Mouse (Mus musculus) intestine, embryonic 15.5 days (tissue): ENCODE data around the gene Wwox. TPM values are rescaled to one million over a fixed set of nuclear protein-coding genes. Genes with fewer than 3 reads are reported as not detected.
A peak's percentile ranks its signal among the peaks of the same experiment; 100 is the strongest.

ENCODE experiments used
- ATAC-seq: fragments of 200-750 bp; cut with Nextera tagmentation; 2 replicates; pipeline ENCODE4 v1.8.0; 2017; ENCODE audit warnings: moderate TSS enrichment, moderate library complexity
- H3K27ac ChIP-seq: fragments of 300-500 bp; sonication (generic); 2 replicates; pipeline ENCODE4 v1.5.1; 2015; ENCODE audit warnings: mild to moderate bottlenecking, inconsistent platforms
- H3K27me3 ChIP-seq: fragments of 300-500 bp; sonication (generic); replicated peaks from 2 replicates; pipeline ENCODE4 v1.6.1; 2015; ENCODE audit warnings: inconsistent platforms
- H3K36me3 ChIP-seq: fragments of 300-500 bp; sonication (generic); 2 replicates; pipeline ENCODE4 v1.6.1; 2015; ENCODE audit warnings: inconsistent platforms
- H3K4me1 ChIP-seq: fragments of 300-500 bp; sonication (generic); replicated peaks from 2 replicates; pipeline ENCODE4 v1.6.1; 2015; ENCODE audit warnings: inconsistent platforms
- H3K4me2 ChIP-seq: fragments of 300-500 bp; sonication (generic); replicated peaks from 2 replicates; pipeline ENCODE4 v1.6.1; 2015; ENCODE audit warnings: mild to moderate bottlenecking, inconsistent platforms
- H3K4me3 ChIP-seq: fragments of 300-500 bp; sonication (generic); replicated peaks from 2 replicates; pipeline ENCODE4 v1.5.1; 2015; ENCODE audit warnings: inconsistent platforms
- H3K9ac ChIP-seq: fragments of 300-500 bp; sonication (generic); 2 replicates; pipeline ENCODE4 v1.6.1; 2015; ENCODE audit warnings: inconsistent platforms
- H3K9me3 ChIP-seq: fragments of 300-500 bp; sonication (generic); 2 replicates; pipeline ENCODE4 v1.6.1; 2016; ENCODE audit warnings: inconsistent platforms
- WGBS: fragments of 180-500 bp; shearing (Covaris S2); methylation state at CpG from one replicate; pipeline ENCODE4 v1.1.7; 2015; 5-methylcytosine and 5-hydroxymethylcytosine counted together
- polyA plus RNA-seq: library from polyadenylated mRNA; unstranded; fragments of >200 nt; fragmentation: Nextera tagmentation; extraction: Ambion mirVana; gene quantifications from 2 replicates; pipeline ENCODE4 v1.2.1, GENCODE M21; 2015

Wwox gene
- polyA plus RNA-seq, 1 experiment from 2014 or later = 11.6 TPM

GRCm38 (mm10) chr8:115025390-115026098 lies 586.1 kb downstream of the Wwox start:
- H3K9me3 ChIP-seq = no peaks in the 10 kb centered on the region
- no peak overlapping the region for H3K4me3 ChIP-seq
- no peaks in the 10 kb centered on the region for H3K4me1 ChIP-seq
- no peaks in the 10 kb centered on the region for H3K27me3 ChIP-seq
- 59% methylated on average over 10 of the region's 10 CpGs for WGBS
- H3K36me3 ChIP-seq = no peaks in the 10 kb centered on the region
- no peak overlapping the region for H3K4me2 ChIP-seq
- no peak for ATAC-seq
- H3K27ac ChIP-seq = no peak overlapping the region
- no peak overlapping the region for H3K9ac ChIP-seq

GRCm38 (mm10) chr8:115026201-115026600 lies 586.7 kb downstream of the Wwox start:
- Histone ChIP-seq H3K4me3 (no peak overlapping the region), H3K36me3 (no peaks in the 10 kb centered on the region), H3K27ac (no peak overlapping the region), H3K9me3 (no peaks in the 10 kb centered on the region), H3K4me2 (no peak overlapping the region), H3K4me1 (no peaks in the 10 kb centered on the region), H3K27me3 (no peaks in the 10 kb centered on the region), H3K9ac (no peak overlapping the region)
- no peak for ATAC-seq
- WGBS = 76% methylated on average over 7 of the region's 7 CpGs

GRCm38 (mm10) chr8:115033194-115033593 lies 593.7 kb downstream of the Wwox start:
- H3K36me3 ChIP-seq = no peaks in the 10 kb centered on the region
- 85% methylated on average over 1 of the region's 1 CpGs for WGBS
- peak; percentile 31; the same call in 1 of the 2 replicates for ATAC-seq
- H3K4me2 ChIP-seq = no peak overlapping the region
- no peaks in the 10 kb centered on the region for H3K27me3 ChIP-seq
- H3K9ac ChIP-seq = no peak overlapping the region
- no peaks in the 10 kb centered on the region for H3K9me3 ChIP-seq
- no peak overlapping the region for H3K4me3 ChIP-seq
- H3K4me1 ChIP-seq = no peaks in the 10 kb centered on the region
- H3K27ac ChIP-seq = no peak overlapping the region

- H3K36me3 ChIP-seq = no peaks in the 10 kb centered on the region
Measured at GRCm38 (mm10) chr8:115036016-115036415, 596.6 kb downstream of the Wwox start.

GRCm38 (mm10) chr8:115038426-115038825 lies 599.0 kb downstream of the Wwox start:
- no peak overlapping the region for H3K9ac ChIP-seq
- H3K4me2 ChIP-seq = no peak overlapping the region
- no peak overlapping the region for H3K4me3 ChIP-seq
- H3K4me1 ChIP-seq = no peaks in the 10 kb centered on the region
- 47% methylated on average over 4 of the region's 4 CpGs for WGBS
- no peak for ATAC-seq
- H3K36me3 ChIP-seq = no peaks in the 10 kb centered on the region
- H3K9me3 ChIP-seq = no peaks in the 10 kb centered on the region
- H3K27me3 ChIP-seq = no peaks in the 10 kb centered on the region
- no peak overlapping the region for H3K27ac ChIP-seq

More at GRCm38 (mm10) chr8:115036016-115036415, 596.6 kb downstream of the Wwox start:
- H3K4me1 ChIP-seq = no peaks in the 10 kb centered on the region
- H3K9me3 ChIP-seq = no peaks in the 10 kb centered on the region
- no peaks in the 10 kb centered on the region for H3K27me3 ChIP-seq
- no peak overlapping the region for H3K4me2 ChIP-seq
- H3K9ac ChIP-seq = no peak overlapping the region
- WGBS = 84% methylated on average over 9 of the region's 9 CpGs
- H3K27ac ChIP-seq = no peak overlapping the region
- ATAC-seq = no peak
- H3K4me3 ChIP-seq = no peak overlapping the region

GRCm38 (mm10) chr8:115045746-115046145 lies 606.3 kb downstream of the Wwox start:
- H3K27me3 ChIP-seq = no peaks in the 10 kb centered on the region
- ATAC-seq = no peak
- 50% methylated on average over 7 of the region's 7 CpGs for WGBS
- H3K9me3 ChIP-seq = no peaks in the 10 kb centered on the region
- H3K36me3 ChIP-seq = no peaks in the 10 kb centered on the region
- H3K4me3 ChIP-seq = no peak overlapping the region
- H3K27ac ChIP-seq = no peak overlapping the region
- H3K4me2 ChIP-seq = no peak overlapping the region
- no peaks in the 10 kb centered on the region for H3K4me1 ChIP-seq
- H3K9ac ChIP-seq = no peak overlapping the region

DNA sequence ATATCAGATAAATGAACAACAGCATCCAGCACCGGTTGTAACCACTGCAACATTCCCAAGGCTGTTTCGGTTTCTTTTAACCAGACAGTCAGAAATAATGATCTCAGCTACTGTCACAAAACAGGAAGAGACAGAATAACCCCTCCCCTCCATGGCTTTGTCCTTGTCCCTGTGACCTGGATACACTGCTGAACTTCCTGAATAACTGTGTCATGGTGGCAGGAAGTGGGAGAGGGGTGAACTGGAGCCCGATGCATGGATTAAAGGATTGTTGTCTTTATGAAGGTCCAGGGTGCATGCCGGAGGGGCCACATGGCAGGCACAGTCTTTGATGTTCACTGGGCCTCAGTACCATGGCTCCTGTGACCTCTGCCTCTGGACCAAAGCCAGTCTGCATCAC lies 607.0 kb downstream of the Wwox start:
- H3K36me3 ChIP-seq = no peaks in the 10 kb centered on the region
- H3K9ac ChIP-seq = no peak overlapping the region
- H3K27ac ChIP-seq = no peak overlapping the region
- no peaks in the 10 kb centered on the region for H3K27me3 ChIP-seq
- WGBS = 64% methylated on average over 4 of the region's 4 CpGs
- no peaks in the 10 kb centered on the region for H3K4me1 ChIP-seq
- no peak overlapping the region for H3K4me3 ChIP-seq
- ATAC-seq = no peak
- H3K9me3 ChIP-seq = no peaks in the 10 kb centered on the region
- no peak overlapping the region for H3K4me2 ChIP-seq

DNA sequence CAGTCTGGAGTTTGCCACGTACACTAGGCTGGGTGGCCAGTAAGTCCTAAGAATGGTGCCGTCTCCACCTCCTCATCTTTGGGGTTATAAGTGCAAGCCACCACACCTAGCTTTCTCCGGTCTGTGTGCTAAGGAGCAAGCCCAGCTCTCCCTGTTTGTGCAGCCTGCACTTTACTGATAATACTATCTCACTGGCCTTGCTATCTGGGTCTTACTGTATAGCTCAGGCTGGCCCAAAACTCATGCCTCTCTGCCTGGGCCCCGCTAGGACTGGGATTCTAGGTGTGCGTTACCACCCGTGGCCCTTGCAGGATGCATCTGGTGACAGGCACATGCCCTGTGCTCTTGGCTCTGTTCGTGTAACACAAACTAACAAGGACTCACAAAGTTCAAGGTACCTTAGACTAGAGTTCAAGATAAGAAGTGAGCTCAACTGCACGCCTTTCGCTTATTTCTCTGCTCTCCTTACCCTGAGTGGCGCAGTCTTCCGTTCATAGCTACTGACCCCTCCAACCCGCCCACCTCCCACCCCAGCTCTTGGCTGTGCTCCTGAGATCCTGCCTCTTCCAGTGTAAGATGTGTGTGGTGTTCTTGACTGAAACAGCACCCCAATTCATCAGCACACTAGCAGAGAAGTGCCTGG lies 618.9 kb downstream of the Wwox start:
- H3K36me3 ChIP-seq = no peaks in the 10 kb centered on the region
- H3K4me2 ChIP-seq = no peak overlapping the region
- H3K27me3 ChIP-seq = no peaks in the 10 kb centered on the region
- 68% methylated on average over 12 of the region's 12 CpGs for WGBS
- peak; percentile 43; the same call in 1 of the 2 replicates for ATAC-seq
- H3K4me1 ChIP-seq = no peaks in the 10 kb centered on the region
- H3K9me3 ChIP-seq = no peaks in the 10 kb centered on the region
- H3K27ac ChIP-seq = peak overlapping the region; percentile 17; the same call in 1 of the 2 replicates
- no peak overlapping the region for H3K9ac ChIP-seq
- H3K4me3 ChIP-seq = no peak overlapping the region

GRCm38 (mm10) chr8:115063623-115064022 lies 624.2 kb downstream of the Wwox start:
- H3K27ac ChIP-seq = no peak overlapping the region
- H3K9ac ChIP-seq = no peak overlapping the region
- H3K4me3 ChIP-seq = no peak overlapping the region
- H3K4me2 ChIP-seq = no peak overlapping the region
- WGBS = 87% methylated on average over 5 of the region's 5 CpGs
- no peak for ATAC-seq
- no peaks in the 10 kb centered on the region for H3K36me3 ChIP-seq
- no peaks in the 10 kb centered on the region for H3K27me3 ChIP-seq
- H3K4me1 ChIP-seq = no peaks in the 10 kb centered on the region
- no peaks in the 10 kb centered on the region for H3K9me3 ChIP-seq

- Histone ChIP-seq H3K4me2 (no peak overlapping the region), H3K27me3 (no peaks in the 10 kb centered on the region), H3K27ac (no peak overlapping the region), H3K4me1 (no peaks in the 10 kb centered on the region), H3K36me3 (no peaks in the 10 kb centered on the region), H3K9ac (no peak overlapping the region), H3K9me3 (no peaks in the 10 kb centered on the region), H3K4me3 (no peak overlapping the region)
- WGBS = 87% methylated on average over 15 of the region's 15 CpGs
- no peak for ATAC-seq
Measured at GRCm38 (mm10) chr8:115064691-115065090, 625.2 kb downstream of the Wwox start.

- no peaks in the 10 kb centered on the region for H3K27me3 ChIP-seq
- H3K9ac ChIP-seq = no peak overlapping the region
- H3K36me3 ChIP-seq = no peaks in the 10 kb centered on the region
- H3K27ac ChIP-seq = no peak overlapping the region
- H3K9me3 ChIP-seq = no peaks in the 10 kb centered on the region
- ATAC-seq = no peak
- no peak overlapping the region for H3K4me3 ChIP-seq
- H3K4me2 ChIP-seq = no peak overlapping the region
- no peaks in the 10 kb centered on the region for H3K4me1 ChIP-seq
- 77% methylated on average over 7 of the region's 7 CpGs for WGBS
Measured at GRCm38 (mm10) chr8:115065386-115065785, 625.9 kb downstream of the Wwox start.

- Histone ChIP-seq H3K27me3 (no peaks in the 10 kb centered on the region), H3K4me2 (no peak overlapping the region), H3K9ac (no peak overlapping the region), H3K27ac (no peak overlapping the region), H3K36me3 (no peaks in the 10 kb centered on the region), H3K9me3 (no peaks in the 10 kb centered on the region), H3K4me3 (no peak overlapping the region), H3K4me1 (no peaks in the 10 kb centered on the region)
- ATAC-seq = no peak
- WGBS = 90% methylated on average over 8 of the region's 8 CpGs
Measured at GRCm38 (mm10) chr8:115066550-115067058, 627.1 kb downstream of the Wwox start.

DNA sequence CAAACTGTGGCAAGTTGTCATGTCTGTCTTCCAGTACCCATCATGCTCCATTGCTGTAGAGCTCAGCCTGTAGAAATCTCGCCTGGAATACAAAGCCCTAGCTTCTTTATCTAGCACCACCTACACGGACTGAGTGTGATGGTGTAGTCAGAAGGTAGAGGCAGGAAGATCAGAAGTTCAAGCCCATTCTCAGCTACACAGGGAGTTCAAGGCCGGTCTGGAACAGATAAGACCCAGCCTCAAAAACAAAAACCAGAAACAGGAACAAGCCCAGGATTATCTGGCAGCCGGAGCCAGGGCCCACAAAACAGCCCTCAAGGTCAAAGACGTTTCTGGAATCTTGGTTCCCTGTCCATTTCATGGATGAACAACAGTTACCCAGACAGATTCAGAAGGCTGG lies 629.3 kb downstream of the Wwox start:
- WGBS = 66% methylated on average over 5 of the region's 5 CpGs

More for the DNA sequence above, 629.3 kb downstream of the Wwox start:
- no peak for ATAC-seq
- Histone ChIP-seq H3K27ac (no peak overlapping the region), H3K27me3 (no peaks in the 10 kb centered on the region), H3K36me3 (no peaks in the 10 kb centered on the region), H3K9ac (no peak overlapping the region), H3K4me1 (no peaks in the 10 kb centered on the region), H3K9me3 (no peaks in the 10 kb centered on the region), H3K4me2 (no peak overlapping the region), H3K4me3 (no peak overlapping the region)
